9 mouse cellular contexts compared by ENCODE assay signal in genomic region chr19:24981294-24981693, GRCm38 (mm10). TPM values are rescaled to one million over a fixed set of nuclear protein-coding genes. Genes with fewer than 3 reads are reported as not detected.
DNase-seq lines count a peak whose midpoint lies in the region; ATAC-seq and TF ChIP-seq lines count a peak whose summit lies in the region.
"Had no signal": no experiment of that assay in that cellular context is flagged by ENCODE, and none has a peak within 500 bp of the region (broad histone marks: within the 10 kb centered on the region; RNA-seq: fewer than 3 reads in every experiment).

No protein-coding gene starts in this region.

- no peaks in the 10 kb centered on the region for H3K9me3 ChIP-seq in neural tube, embryonic 13.5 days
- H3K9me3 ChIP-seq in neural tube, embryonic 15.5 days (replicated peaks) = no peaks in the 10 kb centered on the region
- H3K9me3 ChIP-seq: embryonic facial prominence, embryonic 12.5 days had no signal

- intact Hi-C loops in left cerebral cortex, postnatal 25 days (cut with DNase I) = no loop called here

- H3K9ac ChIP-seq in neural tube, embryonic 13.5 days = no peak overlapping the region
- no peak overlapping the region for H3K9ac ChIP-seq in neural tube, embryonic 15.5 days (replicated peaks)
- H3K9ac ChIP-seq: embryonic facial prominence, embryonic 12.5 days had no signal

- H3K36me3 ChIP-seq in neural tube, embryonic 13.5 days = no peaks in the 10 kb centered on the region
- no peaks in the 10 kb centered on the region for H3K36me3 ChIP-seq in neural tube, embryonic 15.5 days
- no peaks in the 10 kb centered on the region for H3K36me3 ChIP-seq in thymus, adult 2 months (ENCODE audit: control insufficient read depth, insufficient read depth, low read length)
- H3K36me3 ChIP-seq: embryonic facial prominence, embryonic 12.5 days had no signal

- peaks cover 4% of the 10 kb centered on the region for H3K4me1 ChIP-seq in neural tube, embryonic 13.5 days (replicated peaks)
- 0 out of 2 replicates have a peak, but pooled peaks cover 2% of the 10 kb centered on the region for H3K4me1 ChIP-seq in neural tube, embryonic 15.5 days
- H3K4me1 ChIP-seq in thymus, adult 2 months (replicated peaks; ENCODE audit: control insufficient read depth, insufficient read depth, low read length) = peaks cover 4% of the 10 kb centered on the region
- H3K4me1 ChIP-seq: embryonic facial prominence, embryonic 12.5 days had no signal

- WGBS in neural tube, embryonic 13.5 days = 50% methylated on average over 8 of the region's 8 CpGs
- WGBS in neural tube, embryonic 15.5 days = 48% methylated on average over 8 of the region's 8 CpGs
- 86% methylated on average over 8 of the region's 8 CpGs for WGBS in thymus, adult 2 months

- no peak for TF ChIP-seq CTCF in thymus, adult 2 months (IDR thresholded peaks at IDR 0.05; ENCODE audit: borderline replicate concordance, control insufficient read depth, extremely low read depth, insufficient read depth, low read length, poor library complexity)

- H3K4me3 ChIP-seq in neural tube, embryonic 13.5 days = no peak overlapping the region
- H3K4me3 ChIP-seq in neural tube, embryonic 15.5 days (replicated peaks) = no peak overlapping the region
- no peak overlapping the region for H3K4me3 ChIP-seq in thymus, adult 2 months (ENCODE audit: control insufficient read depth, insufficient read depth, low read length)
- H3K4me3 ChIP-seq: embryonic facial prominence, embryonic 12.5 days had no signal

- H3K27me3 ChIP-seq in neural tube, embryonic 13.5 days = no peaks in the 10 kb centered on the region
- H3K27me3 ChIP-seq in neural tube, embryonic 15.5 days (replicated peaks) = no peaks in the 10 kb centered on the region
- H3K27me3 ChIP-seq in thymus, adult 2 months (ENCODE audit: control insufficient read depth, insufficient read depth, low read length) = no peaks in the 10 kb centered on the region
- H3K27me3 ChIP-seq: embryonic facial prominence, embryonic 12.5 days had no signal

- no peak overlapping the region for H3K4me2 ChIP-seq in neural tube, embryonic 13.5 days
- no peak overlapping the region for H3K4me2 ChIP-seq in neural tube, embryonic 15.5 days
- H3K4me2 ChIP-seq: embryonic facial prominence, embryonic 12.5 days had no signal

- 0 out of 2 replicates have a peak, but pooled peaks have one; percentile 47 for ATAC-seq in neural tube, embryonic 13.5 days (ENCODE audit: low read depth)
- ATAC-seq in neural tube, embryonic 15.5 days (ENCODE audit: low FRiP score) = no peak
- peak; percentile 78 for ATAC-seq in granulocyte monocyte progenitor cell, adult 5-6 weeks (replicated peaks; ENCODE audit: poor library complexity, severe bottlenecking)

- no peak overlapping the region for H3K27ac ChIP-seq in neural tube, embryonic 13.5 days (replicated peaks)
- no peak overlapping the region for H3K27ac ChIP-seq in neural tube, embryonic 15.5 days (replicated peaks)
- H3K27ac ChIP-seq in thymus, adult 2 months (ENCODE audit: control insufficient read depth, insufficient read depth, low read length) = no peak overlapping the region
- H3K27ac ChIP-seq: embryonic facial prominence, embryonic 12.5 days had no signal

- no peak for TF ChIP-seq POLR2A in thymus, adult 2 months (IDR thresholded peaks at IDR 0.05; ENCODE audit: control insufficient read depth, extremely low read depth, insufficient read depth, low read length, poor library complexity)

- peak; percentile 35 for DNase-seq in adrenal gland, postnatal 10 days
- DNase-seq in adrenal gland, adult 18-20 months (ENCODE audit: low spot score in 2 of 2) = no peak
- DNase-seq in left cerebral cortex, postnatal 25 days (ENCODE audit: low spot score in 2 of 2) = peak; percentile 44 to 70
- peak; percentile 35 for DNase-seq in telencephalon, adult 2 months (ENCODE audit: low read depth, low spot score)
- DNase-seq in thymus, adult 2 months = no peak

RNA-seq across cellular contexts. Expression of gene Dock8, which starts 18.0 kb away (rescaled TPM):
- 10 to 100 TPM; 23.0 to 29.0 TPM for total RNA-seq in adrenal gland, postnatal 10 days (2021)
- total RNA-seq in adrenal gland, adult 18-20 months (2021) = 10 to 100 TPM; 23.1 to 23.5 TPM
- 1.5 and 2.5 TPM in 2 replicates for polyA plus RNA-seq in neural tube, embryonic 13.5 days (2015; fragmentation: Nextera tagmentation; extraction: Ambion mirVana)
- 1.2 and 9.1 TPM in 2 replicates for polyA plus RNA-seq in neural tube, embryonic 15.5 days (2015; fragmentation: Nextera tagmentation; extraction: Ambion mirVana)
- total RNA-seq in granulocyte monocyte progenitor cell, adult 5-6 weeks (2014; fragmentation: Nextera tagmentation) = 100 and 126 TPM in 2 replicates
- total RNA-seq in granulocyte monocyte progenitor cell, adult 5-6 weeks (2017) = 46.1 and 58.8 TPM in 2 replicates
- 1 to 10 TPM; 3.4 to 3.7 TPM for total RNA-seq in left cerebral cortex, postnatal 25 days (2021)
- 87.3 and 104 TPM in 2 replicates for polyA plus RNA-seq in thymus, adult 2 months (2012; rRNA removed)

RNA-seq across cellular contexts. Expression of gene Cbwd1, which starts 19.9 kb away (rescaled TPM):
- total RNA-seq in adrenal gland, postnatal 10 days (2021) = 10 to 100 TPM; 13.1 to 15.0 TPM
- 10 to 100 TPM; 12.2 to 14.1 TPM for total RNA-seq in adrenal gland, adult 18-20 months (2021)
- polyA plus RNA-seq in neural tube, embryonic 13.5 days (2015; fragmentation: Nextera tagmentation; extraction: Ambion mirVana) = 16.6 and 19.9 TPM in 2 replicates
- polyA plus RNA-seq in neural tube, embryonic 15.5 days (2015; fragmentation: Nextera tagmentation; extraction: Ambion mirVana) = 16.1 and 16.3 TPM in 2 replicates
- 5.3 and 14.2 TPM in 2 replicates for total RNA-seq in granulocyte monocyte progenitor cell, adult 5-6 weeks (2014; fragmentation: Nextera tagmentation)
- total RNA-seq in granulocyte monocyte progenitor cell, adult 5-6 weeks (2017) = 24.6 and 37.7 TPM in 2 replicates
- 10 to 100 TPM; 12.9 to 17.5 TPM for total RNA-seq in left cerebral cortex, postnatal 25 days (2021)
- polyA plus RNA-seq in thymus, adult 2 months (2012; rRNA removed) = 1.9 TPM in 2 replicates

Comparison
In these comparisons a context has a peak if more than half of its experiments do, and no peak if none do; other contexts are left out.
1. DNase-seq: peak in adrenal gland, postnatal 10 days (single experiment), left cerebral cortex, postnatal 25 days (2 of 2) and telencephalon, adult 2 months (single experiment); none in adrenal gland, adult 18-20 months (0 of 2) and thymus, adult 2 months (single experiment).
2. RNA of gene Dock8, which starts 18.0 kb away (total RNA-seq): 46.1 to 126 TPM in granulocyte monocyte progenitor cell, adult 5-6 weeks, 23.0 to 29.0 TPM in adrenal gland, postnatal 10 days and 23.1 to 23.5 TPM in adrenal gland, adult 18-20 months; 3.4 to 3.7 TPM in left cerebral cortex, postnatal 25 days; every median in the first group is over 4 times any median in the second.